Comparison of ENCODE assay signal across 8 mouse cellular contexts in genomic region chr14:27508644-27509301, GRCm38 (mm10). TPM values are rescaled to one million over a fixed set of nuclear protein-coding genes. Genes with fewer than 3 reads are reported as not detected.
A peak's percentile ranks its signal among the peaks of the same experiment; 100 is the strongest.
DNase-seq lines count a peak whose midpoint lies in the region; ATAC-seq and TF ChIP-seq lines count a peak whose summit lies in the region.

No protein-coding gene starts in this region.

- DNase-seq in lung, embryonic 14.5 days, result no peak
- DNase-seq in lung, postnatal 10 days, result no peak
- DNase-seq in hindbrain, embryonic 11.5 days (ENCODE audit: low spot score), result no peak
- no peak for DNase-seq in midbrain, embryonic 11.5 days (ENCODE audit: low spot score, missing footprints)
- no peak for DNase-seq in adipocyte (ENCODE audit: low spot score)
- no peak for DNase-seq in frontal cortex, postnatal 36 days (ENCODE audit: low spot score in 2 of 2)
- no peak for DNase-seq in embryo, embryonic 10.5 days (ENCODE audit: low spot score)

- no peaks in the 10 kb centered on the region for H3K27me3 ChIP-seq in lung, embryonic 14.5 days (ENCODE audit: insufficient read depth, low read length)
- H3K27me3 ChIP-seq in hindbrain, embryonic 11.5 days (ENCODE audit: control insufficient read depth, insufficient read depth, low read length), result no peaks in the 10 kb centered on the region
- no peaks in the 10 kb centered on the region for H3K27me3 ChIP-seq in midbrain, embryonic 11.5 days (ENCODE audit: control insufficient read depth, insufficient read depth, low read length)

- no peaks in the 10 kb centered on the region for H3K4me1 ChIP-seq in lung, embryonic 14.5 days (ENCODE audit: insufficient read depth)
- H3K4me1 ChIP-seq in cortical plate, adult 2 months (ENCODE audit: control insufficient read depth, insufficient read depth, low read length), result no peaks in the 10 kb centered on the region
- no peaks in the 10 kb centered on the region for H3K4me1 ChIP-seq in hindbrain, embryonic 11.5 days (replicated peaks; ENCODE audit: control insufficient read depth, insufficient read depth, low read length)
- peaks cover 3% of the 10 kb centered on the region; the same call in 1 of the 2 replicates for H3K4me1 ChIP-seq in midbrain, embryonic 11.5 days (ENCODE audit: control insufficient read depth, insufficient read depth, low read length)

- H3K27ac ChIP-seq in lung, embryonic 14.5 days (ENCODE audit: low read depth), result peak overlapping the region; percentile 66
- 0 out of 2 replicates have a peak overlapping the region, but pooled peaks have one; percentile 31 for H3K27ac ChIP-seq in cortical plate, adult 2 months (ENCODE audit: insufficient read depth, low read length)
- peak overlapping the region; percentile 51; the same call in 1 of the 2 replicates for H3K27ac ChIP-seq in hindbrain, embryonic 11.5 days (ENCODE audit: low read depth, low read length)
- 0 out of 2 replicates have a peak overlapping the region, but pooled peaks have one; percentile 7 for H3K27ac ChIP-seq in midbrain, embryonic 11.5 days (ENCODE audit: low read depth, low read length)

- peaks cover 4% of the 10 kb centered on the region; the same call in 1 of the 2 replicates for H3K36me3 ChIP-seq in lung, embryonic 14.5 days (ENCODE audit: insufficient read depth)
- H3K36me3 ChIP-seq in hindbrain, embryonic 11.5 days (ENCODE audit: control insufficient read depth, insufficient read depth, low read length), result no peaks in the 10 kb centered on the region
- no peaks in the 10 kb centered on the region for H3K36me3 ChIP-seq in midbrain, embryonic 11.5 days (ENCODE audit: control insufficient read depth, insufficient read depth, low read length)

- no peaks in the 10 kb centered on the region for H3K9me3 ChIP-seq in lung, embryonic 14.5 days (ENCODE audit: low read depth, low read length)
- no peaks in the 10 kb centered on the region for H3K9me3 ChIP-seq in hindbrain, embryonic 11.5 days (ENCODE audit: control insufficient read depth, low read length)
- no peaks in the 10 kb centered on the region for H3K9me3 ChIP-seq in midbrain, embryonic 11.5 days (ENCODE audit: control insufficient read depth, low read length)

- ATAC-seq in lung, embryonic 14.5 days (ENCODE audit: insufficient read depth), result peak; percentile 67
- ATAC-seq in hindbrain, embryonic 11.5 days (ENCODE audit: low FRiP score), result peak; percentile 76
- ATAC-seq in midbrain, embryonic 11.5 days (ENCODE audit: low FRiP score), result peak; percentile 76

- WGBS in lung, embryonic 14.5 days, result 12% methylated on average over 15 of the region's 15 CpGs
- WGBS in hindbrain, embryonic 11.5 days, result 33% methylated on average over 15 of the region's 15 CpGs
- 34% methylated on average over 15 of the region's 15 CpGs for whole genome bisulfite sequencing in midbrain, embryonic 11.5 days

- peak overlapping the region; percentile 75 for H3K4me3 ChIP-seq in lung, embryonic 14.5 days (ENCODE audit: low read depth, low read length)
- peak overlapping the region; percentile 83 for H3K4me3 ChIP-seq in cortical plate, adult 2 months (ENCODE audit: insufficient read depth, low read length)
- peak overlapping the region; percentile 73 for H3K4me3 ChIP-seq in hindbrain, embryonic 11.5 days (ENCODE audit: low read depth, low read length)
- H3K4me3 ChIP-seq in midbrain, embryonic 11.5 days (ENCODE audit: low read depth, low read length), result peak overlapping the region; percentile 72

- TF ChIP-seq POLR2A in cortical plate, adult 2 months (IDR thresholded peaks at IDR 0.05; ENCODE audit: extremely low read depth, insufficient read depth, low read length), result no peak

- no peak for TF ChIP-seq CTCF in lung, embryonic 14.5 days (IDR thresholded peaks at IDR 0.05; ENCODE audit: low read depth)
- no peak for TF ChIP-seq CTCF in cortical plate, adult 2 months (IDR thresholded peaks at IDR 0.05; ENCODE audit: extremely low read depth, insufficient read depth, low read length)

- peak overlapping the region; percentile 69 for H3K4me2 ChIP-seq in lung, embryonic 14.5 days
- H3K4me2 ChIP-seq in hindbrain, embryonic 11.5 days (replicated peaks; ENCODE audit: low read depth, low read length), result peak overlapping the region; percentile 57
- peak overlapping the region; percentile 58 for H3K4me2 ChIP-seq in midbrain, embryonic 11.5 days

- peak overlapping the region; percentile 71 for H3K9ac ChIP-seq in lung, embryonic 14.5 days
- H3K9ac ChIP-seq in hindbrain, embryonic 11.5 days (ENCODE audit: low read depth, low read length), result peak overlapping the region; percentile 76
- H3K9ac ChIP-seq in midbrain, embryonic 11.5 days (ENCODE audit: low read length), result peak overlapping the region; percentile 80

RNA-seq across cellular contexts. Expression of gene Ccdc66, which starts 0.5 kb away (rescaled TPM):
- 10.5 and 11.6 TPM in 2 replicates for polyA plus RNA-seq in lung, embryonic 14.5 days (2014; fragmentation: Nextera tagmentation; extraction: Ambion mirVana)
- 10.5 and 12.0 TPM in 2 replicates for polyA plus RNA-seq in cortical plate, adult 2 months (2012; rRNA removed)
- 13.8 and 15.8 TPM in 2 replicates for polyA plus RNA-seq in hindbrain, embryonic 11.5 days (2014; fragmentation: Nextera tagmentation; extraction: Ambion mirVana)
- polyA plus RNA-seq in midbrain, embryonic 11.5 days (2014; fragmentation: Nextera tagmentation; extraction: Ambion mirVana), result 16.2 and 17.5 TPM in 2 replicates

Comparison
In these comparisons a context has a peak if more than half of its experiments do, and no peak if none do; other contexts are left out.
1. H3K27ac ChIP-seq: peak in every context shown above with its lines; median percentile 66 in lung, embryonic 14.5 days; 51 in hindbrain, embryonic 11.5 days; 31 in cortical plate, adult 2 months; 7 in midbrain, embryonic 11.5 days.